Mouse (Mus musculus) midbrain, embryonic 12.5 days (tissue): Measurements from ENCODE around the gene A430033K04Rik. TPM values are rescaled to one million over a fixed set of nuclear protein-coding genes. Genes with fewer than 3 reads are reported as not detected.

Experiments used
- microRNA-seq: library from miRNA; unstranded; fragments of <30 nt; microRNA quantifications from one replicate; pipeline ENCODE4, GENCODE M21; 2017
- polyA plus RNA-seq: library from polyadenylated mRNA; unstranded; fragments of >200 nt; fragmentation: Nextera tagmentation; extraction: Ambion mirVana; gene quantifications from 2 replicates; pipeline ENCODE4 v1.2.1, GENCODE M21; 2016

A430033K04Rik gene
- polyA plus RNA-seq, 1 experiment from 2014 or later, result 16.8 TPM

Small RNA genes lying within 50 kb of the gene (microRNA-seq; reads per million reads assigned to microRNA genes)
- not detected for gene Gm24082

Other genes starting within 250 kb of the A430033K04Rik start
- 64.4 and 70.5 TPM in 2 replicates for gene Zfp157, start 181.4 kb upstream of the A430033K04Rik start, polyA plus RNA-seq
- gene 1700123K08Rik, start 58.1 kb upstream of the A430033K04Rik start, polyA plus RNA-seq, result not detected in 2 replicates
- gene Zfp68, start 3.1 kb upstream of the A430033K04Rik start, polyA plus RNA-seq, result 81.5 and 85.2 TPM in 2 replicates
- 26.6 and 31.9 TPM in 2 replicates for gene Fam20c, start 131.7 kb downstream of the A430033K04Rik start, polyA plus RNA-seq
- not detected in 2 replicates for gene Gm5294, start 197.2 kb downstream of the A430033K04Rik start, polyA plus RNA-seq